Mouse (Mus musculus) liver, adult 2 months (tissue): ENCODE data around the gene Sars.

Experiments used
- CTCF ChIP-seq: fragments of 200-500 bp; IDR thresholded peaks from 2 replicates; pipeline ENCODE4 v1.5.1; 2011; ENCODE audit warnings: low read depth, low read length, control low read depth
- POLR2A ChIP-seq: fragments of 200-500 bp; IDR thresholded peaks from 2 replicates; pipeline ENCODE4 v1.6.1; 2011; ENCODE audit warnings: low read length, control low read depth; ENCODE audit not compliant: insufficient read depth; ENCODE audit errors: extremely low read depth

- TF ChIP-seq CTCF = no peak
- no peak for TF ChIP-seq POLR2A
These were observed 20.9 kb downstream of the Sars start for GRCm38 (mm10) chr3:108423844-108424801.
